Mouse (Mus musculus) stomach, adult 2 months (tissue): ENCODE measurements around the gene Ctsk. TPM values are rescaled to one million over a fixed set of nuclear protein-coding genes. Genes with fewer than 3 reads are reported as not detected.

Experiments used
- polyA plus RNA-seq: library from polyadenylated mRNA; depleted of rRNA; stranded (reverse); fragments of >200 nt; gene quantifications from 2 replicates; pipeline ENCODE4 v1.2.3, GENCODE M21; 2012; rRNA removed

Gene Ctsk
- polyA plus RNA-seq: 1.2 and 2.1 TPM in 2 replicates

GRCm38 (mm10) chr3:95499024-95499423 lies at the start of gene Ctsk:
Gene Ctsk, plus strand, starts transcription at chr3:95499256.

GRCm38 (mm10) chr3:95526622-95527211 lies 27.7 kb downstream of the Ctsk start, which contains the start of gene Ctss:
Gene Ctss, plus strand, starts transcription at chr3:95526786.

Other genes starting within 250 kb of the Ctsk start
- gene Bnipl, start 248.1 kb upstream of the Ctsk start, polyA plus RNA-seq: 7.9 and 8.0 TPM in 2 replicates
- gene Mindy1, start 217.9 kb upstream of the Ctsk start, polyA plus RNA-seq: 58.1 and 69.6 TPM in 2 replicates
- gene Prune1, start 217.2 kb upstream of the Ctsk start, polyA plus RNA-seq: 5.5 and 7.9 TPM in 2 replicates
- gene Anxa9, start 192.1 kb upstream of the Ctsk start, polyA plus RNA-seq: 7.4 and 10.1 TPM in 2 replicates
- gene Cers2, start 184.5 kb upstream of the Ctsk start, polyA plus RNA-seq: 17.4 and 19.9 TPM in 2 replicates
- 2.4 and 3.3 TPM in 2 replicates for gene Setdb1, start 142.1 kb upstream of the Ctsk start, polyA plus RNA-seq
- not detected in 2 replicates for gene 4930558C23Rik, start 96.4 kb upstream of the Ctsk start, polyA plus RNA-seq
- gene Arnt, start 64.9 kb upstream of the Ctsk start, polyA plus RNA-seq: 15.3 and 16.3 TPM in 2 replicates
- gene Ctss, start 27.5 kb downstream of the Ctsk start, polyA plus RNA-seq: 1.7 and 2.6 TPM in 2 replicates
- gene Hormad1, start 60.4 kb downstream of the Ctsk start, polyA plus RNA-seq: not detected in 2 replicates
- gene Golph3l, start 89.7 kb downstream of the Ctsk start, polyA plus RNA-seq: 0.96 and 1.3 TPM in 2 replicates
- 2.5 and 3.0 TPM in 2 replicates for gene Ensa, start 125.7 kb downstream of the Ctsk start, polyA plus RNA-seq
- 43.6 and 126 TPM in 2 replicates for gene Mcl1, start 159.5 kb downstream of the Ctsk start, polyA plus RNA-seq
- gene Adamtsl4, start 188.7 kb downstream of the Ctsk start, polyA plus RNA-seq: 28.5 and 29.1 TPM in 2 replicates
- 282 and 316 TPM in 2 replicates for gene Ecm1, start 240.3 kb downstream of the Ctsk start, polyA plus RNA-seq